Mouse (Mus musculus) small intestine, adult 2 months (tissue): ENCODE data around the gene Sycp3.

Experiments
- CTCF ChIP-seq: fragments of 200-500 bp; IDR thresholded peaks from 2 replicates; pipeline ENCODE4 v1.5.1; 2012; ENCODE audit warnings: low read depth, mild to moderate bottlenecking, control low read depth, inconsistent platforms, low read length, moderate library complexity, mixed read lengths; ENCODE audit not compliant: insufficient replicate concordance, insufficient read length; ENCODE audit errors: extremely low read depth
- POLR2A ChIP-seq: fragments of 200-500 bp; IDR thresholded peaks from 2 replicates; pipeline ENCODE4 v1.6.1; 2012; ENCODE audit warnings: low read depth, mild to moderate bottlenecking, control low read depth, inconsistent platforms, low read length, moderate library complexity

- no peak for TF ChIP-seq CTCF
- TF ChIP-seq POLR2A = no peak
Measured at GRCm38 (mm10) chr10:88441224-88441623, 18.1 kb upstream of the Sycp3 start.
